Mouse (Mus musculus) liver, adult 2 months (tissue): Measurements from ENCODE around the gene Cep170b.

ENCODE experiments used
- CTCF ChIP-seq: fragments of 200-500 bp; IDR thresholded peaks from 2 replicates; pipeline ENCODE4 v1.5.1; 2011; ENCODE audit warnings: low read depth, low read length, control low read depth
- POLR2A ChIP-seq: fragments of 200-500 bp; IDR thresholded peaks from 2 replicates; pipeline ENCODE4 v1.6.1; 2011; ENCODE audit warnings: low read length, control low read depth; ENCODE audit not compliant: insufficient read depth; ENCODE audit errors: extremely low read depth

DNA sequence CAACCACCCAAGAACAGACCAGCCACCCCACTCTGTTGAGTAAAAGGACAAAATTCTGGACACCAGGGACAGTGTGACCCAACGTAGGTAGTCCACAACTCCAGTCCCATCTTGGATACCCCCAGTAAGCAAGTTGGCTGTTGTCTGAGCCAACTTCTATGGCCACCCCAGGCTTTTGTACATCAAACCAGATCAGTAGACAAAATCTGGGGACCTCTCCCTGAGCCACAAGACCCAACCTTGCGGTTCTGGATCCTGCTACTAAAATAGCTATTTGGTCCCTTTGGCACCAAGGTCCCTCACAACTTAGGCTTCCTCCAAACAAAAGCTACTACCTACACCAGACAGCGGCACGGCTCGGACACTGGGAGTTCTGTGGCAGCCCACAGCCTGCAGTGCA, 74.7 kb downstream of the Cep170b start:
- TF ChIP-seq POLR2A: no peak
- no peak for TF ChIP-seq CTCF
